Mouse (Mus musculus) myocyte (in vitro differentiated cells): ENCODE results near the gene Tspyl1.

Source experiments
- CEBPB ChIP-seq: IDR thresholded peaks from 2 replicates; pipeline ENCODE4 v1.6.1; 2011; ENCODE audit warnings: mild to moderate bottlenecking, moderate library complexity; ENCODE audit not compliant: poor library complexity, insufficient read depth, severe bottlenecking
- E2F4 ChIP-seq: IDR thresholded peaks from one replicate; pipeline ENCODE4 v1.6.1; 2011; ENCODE audit warnings: mild to moderate bottlenecking, control low read depth, moderate library complexity; ENCODE audit not compliant: insufficient read depth
- MAX ChIP-seq: IDR thresholded peaks from one replicate; pipeline ENCODE4 v1.6.1; 2011; ENCODE audit warnings: low read depth, mild to moderate bottlenecking, control low read depth
- MYOD1 ChIP-seq, 3 experiments: IDR thresholded peaks; one replicate each; pipeline ENCODE4 v1.6.1; 2011; ENCODE audit warnings: control low read depth in 2 of 3, low read depth in 2 of 3, mild to moderate bottlenecking in 2 of 3, moderate library complexity in 1 of 3; ENCODE audit not compliant: insufficient read length in 2 of 3, control insufficient read depth in 1 of 3
- MYOG ChIP-seq, 3 experiments: IDR thresholded peaks; one replicate each; pipeline ENCODE4 v1.6.1; 2011; ENCODE audit warnings: control low read depth in 2 of 3, low read depth in 2 of 3, mild to moderate bottlenecking in 2 of 3; ENCODE audit not compliant: insufficient read length in 2 of 3, control insufficient read depth in 1 of 3, insufficient read depth in 1 of 3
- POLR2A ChIP-seq: IDR thresholded peaks from one replicate; pipeline ENCODE4 v1.6.1; 2011; ENCODE audit warnings: low read depth, mild to moderate bottlenecking, control low read depth, moderate library complexity; ENCODE audit not compliant: insufficient read length
- POLR2AphosphoS2 ChIP-seq: IDR thresholded peaks from one replicate; pipeline ENCODE4 v1.6.1; 2011; ENCODE audit warnings: low read depth, control low read depth; ENCODE audit not compliant: insufficient read length
- TCF12 ChIP-seq: IDR thresholded peaks from one replicate; pipeline ENCODE4 v1.6.1; 2011; ENCODE audit warnings: mild to moderate bottlenecking, control low read depth; ENCODE audit not compliant: poor library complexity, insufficient read depth, severe bottlenecking
- USF1 ChIP-seq: IDR thresholded peaks from one replicate; pipeline ENCODE4 v1.6.1; 2011; ENCODE audit warnings: low read depth, mild to moderate bottlenecking, control low read depth, moderate library complexity

DNA sequence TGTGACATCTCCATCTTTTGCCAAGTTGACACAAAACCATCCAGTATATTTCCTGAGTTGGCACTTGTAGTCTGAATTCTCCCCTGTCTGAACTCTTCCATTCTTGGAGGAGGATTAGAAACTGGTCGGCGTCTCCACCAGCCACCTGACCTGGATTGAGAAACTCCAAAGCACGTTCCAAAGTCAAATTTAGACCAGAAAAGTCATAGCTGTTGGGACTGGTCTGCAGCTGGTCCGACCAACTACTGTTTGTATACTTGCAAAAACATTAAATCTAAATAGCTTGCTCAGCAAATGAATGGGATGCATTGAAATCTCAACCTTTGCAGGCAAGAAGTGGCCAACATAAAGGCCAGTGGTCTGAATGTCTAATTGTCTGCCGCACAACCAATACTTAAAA lies 45.4 kb upstream of the Tspyl1 start:
- no peak for TF ChIP-seq USF1
- TF ChIP-seq POLR2A, result no peak
- no peak for TF ChIP-seq MAX
- no peak for TF ChIP-seq MYOG (IDR thresholded peaks at IDR 0.05; ENCODE audit: control insufficient read depth in 1 of 3, insufficient read depth in 1 of 3, insufficient read length in 2 of 3, low read depth in 2 of 3)
- TF ChIP-seq CEBPB, result no peak
- no peak for TF ChIP-seq POLR2AphosphoS2
- no peak for TF ChIP-seq TCF12
- no peak for TF ChIP-seq E2F4
- TF ChIP-seq MYOD1 (IDR thresholded peaks at IDR 0.05; ENCODE audit: control insufficient read depth in 1 of 3, insufficient read length in 2 of 3, low read depth in 2 of 3), result no peak
